Mouse (Mus musculus) testis, postnatal 14 days (tissue): ENCODE results near the gene Nat10.

Experiments
- DNase-seq: peaks from one replicate; pipeline ENCODE4 v3.0.0; 2021; ENCODE audit warnings: low spot score

Gene Nat10

DNA sequence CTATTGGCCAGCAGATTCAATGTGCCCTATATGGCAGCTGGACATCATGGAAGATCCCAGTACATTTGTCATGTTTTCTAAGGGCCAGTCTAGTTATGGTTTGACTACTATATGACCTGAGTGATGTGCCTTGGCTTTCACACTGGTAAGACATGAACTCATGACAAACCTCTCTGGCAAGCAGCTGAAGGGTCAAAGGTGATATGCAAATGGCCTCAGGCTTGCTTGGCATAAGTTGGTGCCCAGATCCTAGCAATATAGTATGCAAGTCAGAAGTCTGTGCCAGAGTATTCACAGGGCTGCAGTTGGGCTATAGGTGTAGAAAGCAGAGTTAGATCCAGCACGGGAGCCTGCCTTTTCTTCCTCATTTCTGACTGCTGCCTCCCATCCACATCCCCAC, 69.8 kb downstream of the Nat10 start:
- DNase-seq: no peak

DNA sequence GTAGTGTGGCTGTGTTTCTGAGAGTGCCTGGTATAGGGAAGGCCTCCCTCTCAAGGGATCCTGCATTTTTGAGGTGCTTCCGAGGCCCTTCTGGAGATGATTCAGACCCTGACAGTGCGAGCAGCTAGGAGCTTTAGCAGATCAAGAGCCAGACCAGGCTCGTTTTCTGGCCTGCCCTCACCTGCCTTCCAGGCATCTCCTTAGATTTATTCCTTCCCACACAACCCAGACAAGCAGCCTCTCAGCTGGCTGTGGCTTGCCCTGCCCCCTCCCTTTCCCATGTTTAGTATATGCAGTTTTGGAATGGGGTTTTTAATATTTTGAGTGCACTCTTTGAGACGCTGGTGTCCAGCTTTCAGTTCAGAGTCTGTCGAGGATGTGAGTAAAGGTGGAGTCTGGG, 70.2 kb downstream of the Nat10 start:
- no peak for DNase-seq

DNA sequence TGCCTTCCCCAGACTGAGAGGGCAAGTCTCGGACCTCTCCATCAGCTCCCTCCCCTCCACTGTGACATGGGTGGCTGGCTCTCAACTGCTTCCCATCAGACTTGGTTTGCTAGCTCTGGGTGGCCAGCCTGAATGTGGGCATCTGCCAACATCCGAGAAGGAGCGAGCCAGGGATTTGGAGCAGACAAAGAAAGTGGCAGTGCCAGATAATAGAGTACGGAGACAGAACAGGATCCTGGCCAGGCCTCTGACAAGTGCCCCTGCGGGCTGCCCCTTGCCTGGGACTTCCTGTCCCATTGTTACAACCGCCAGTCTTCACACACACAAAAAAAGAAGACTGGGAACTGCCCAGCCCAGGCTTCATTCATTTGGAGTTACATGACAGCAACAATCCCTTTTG, 70.6 kb downstream of the Nat10 start:
- DNase-seq: no peak

DNA sequence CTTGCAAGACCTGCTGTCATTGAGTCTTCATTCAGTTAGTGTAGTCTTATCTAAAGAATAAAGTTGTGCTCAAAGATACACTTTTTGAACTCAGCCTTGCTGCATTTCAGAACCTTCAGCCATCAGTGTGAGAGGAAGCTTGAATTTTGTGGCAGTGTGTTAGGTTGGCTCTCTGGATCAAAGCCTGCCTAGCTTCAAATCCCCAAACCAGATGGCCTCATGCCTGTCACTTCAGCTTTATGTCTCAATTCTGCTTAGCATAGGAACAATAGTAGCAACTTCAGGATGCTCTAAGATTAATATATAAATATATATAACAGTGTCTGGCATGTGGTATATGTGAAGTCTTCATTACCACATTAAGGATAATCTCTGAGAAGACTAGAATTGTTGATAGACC, 73.2 kb downstream of the Nat10 start:
- no peak for DNase-seq

DNA sequence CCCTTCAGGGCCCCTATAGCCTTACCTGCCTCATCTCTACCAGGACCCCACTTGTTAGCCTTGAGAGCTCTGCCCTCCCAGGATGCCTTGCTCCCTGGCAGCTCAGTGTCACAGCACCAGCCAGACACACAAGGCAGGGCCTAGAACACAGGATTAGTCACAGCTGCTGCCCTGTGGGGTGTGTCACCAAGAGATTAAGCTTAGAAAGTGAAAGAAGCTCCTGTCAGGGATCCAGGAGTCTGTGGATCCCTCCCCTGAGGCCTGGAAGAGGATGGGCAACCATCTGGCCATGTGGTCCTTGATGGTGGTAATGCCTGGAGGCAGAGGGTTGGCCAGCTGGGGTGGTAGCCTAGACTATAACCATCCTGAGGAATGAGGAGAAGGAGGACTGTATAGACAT, 73.9 kb downstream of the Nat10 start:
- no peak for DNase-seq

DNA sequence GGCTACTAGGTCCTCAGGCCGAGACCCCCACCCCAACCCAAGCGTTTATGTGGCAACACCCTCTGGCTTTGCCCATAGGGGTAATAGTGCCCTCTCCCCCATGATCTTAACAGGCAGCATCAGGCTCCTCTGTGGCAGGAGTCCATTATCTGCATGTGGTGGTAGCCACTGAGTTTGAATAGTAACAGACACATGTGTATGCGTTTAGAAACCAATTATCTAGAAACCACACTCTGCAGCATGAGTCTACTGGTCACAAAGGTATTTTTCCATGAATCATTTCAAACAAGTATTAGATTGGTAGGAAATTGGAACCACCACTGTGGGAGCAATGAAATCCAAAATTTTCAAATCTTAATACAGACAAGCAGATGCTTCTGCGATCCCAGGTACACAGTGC, 75.5 kb downstream of the Nat10 start:
- no peak for DNase-seq

GRCm38 (mm10) chr2:103684926-103685577, 76.0 kb downstream of the Nat10 start:
- DNase-seq: no peak

DNA sequence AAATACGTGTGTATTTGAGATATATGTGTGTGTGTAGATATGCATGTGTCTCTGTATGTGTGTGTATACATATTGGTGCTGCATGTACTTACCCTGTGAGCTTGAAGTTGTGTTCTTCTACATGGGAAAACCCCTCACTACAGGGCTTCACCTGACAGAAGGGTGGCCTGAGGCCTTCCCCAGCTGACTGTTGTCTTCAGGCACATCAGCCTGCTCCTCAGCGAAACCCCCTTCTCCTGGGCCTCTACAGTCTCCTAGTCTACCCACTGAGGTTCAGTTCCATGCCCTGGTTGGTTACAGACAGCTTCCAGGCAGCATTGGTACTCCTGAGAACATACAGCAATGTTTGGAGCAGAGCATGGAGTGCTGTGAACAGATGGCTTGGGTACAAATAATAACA, 76.6 kb downstream of the Nat10 start:
- no peak for DNase-seq

DNA sequence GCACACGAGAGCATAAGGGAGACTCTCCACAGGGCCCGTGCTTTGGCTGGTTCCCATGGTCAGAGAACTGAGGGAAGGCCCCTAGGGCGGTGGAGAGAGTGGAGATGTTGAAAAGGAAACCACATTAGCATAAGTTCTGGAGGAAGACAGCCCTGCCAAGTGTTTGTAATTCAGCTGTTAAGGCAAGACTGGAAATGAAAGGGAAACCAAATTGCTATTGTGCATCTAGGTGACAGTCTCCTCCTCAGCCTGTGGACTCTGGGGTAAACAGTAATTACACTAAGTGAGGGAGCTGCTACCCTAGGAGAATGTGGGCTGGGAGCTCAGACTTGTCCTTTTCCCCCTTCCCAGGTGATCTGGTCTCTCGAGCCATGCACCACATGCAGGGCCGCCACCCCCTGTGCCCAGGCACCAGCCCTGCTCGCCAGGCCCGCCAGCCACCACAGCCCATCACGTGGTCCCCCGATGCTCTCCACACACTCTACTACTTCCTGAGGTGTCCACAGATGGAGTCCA, 78.1 kb downstream of the Nat10 start:
- DNase-seq: no peak

- no peak for DNase-seq
These were observed 78.8 kb downstream of the Nat10 start for GRCm38 (mm10) chr2:103682261-103682722.

- DNase-seq: no peak
These were observed 79.9 kb downstream of the Nat10 start for GRCm38 (mm10) chr2:103681149-103681548.

- no peak for DNase-seq
These were observed 80.5 kb downstream of the Nat10 start for GRCm38 (mm10) chr2:103680364-103681110.

GRCm38 (mm10) chr2:103678433-103678832, 82.6 kb downstream of the Nat10 start:
- DNase-seq: no peak

DNA sequence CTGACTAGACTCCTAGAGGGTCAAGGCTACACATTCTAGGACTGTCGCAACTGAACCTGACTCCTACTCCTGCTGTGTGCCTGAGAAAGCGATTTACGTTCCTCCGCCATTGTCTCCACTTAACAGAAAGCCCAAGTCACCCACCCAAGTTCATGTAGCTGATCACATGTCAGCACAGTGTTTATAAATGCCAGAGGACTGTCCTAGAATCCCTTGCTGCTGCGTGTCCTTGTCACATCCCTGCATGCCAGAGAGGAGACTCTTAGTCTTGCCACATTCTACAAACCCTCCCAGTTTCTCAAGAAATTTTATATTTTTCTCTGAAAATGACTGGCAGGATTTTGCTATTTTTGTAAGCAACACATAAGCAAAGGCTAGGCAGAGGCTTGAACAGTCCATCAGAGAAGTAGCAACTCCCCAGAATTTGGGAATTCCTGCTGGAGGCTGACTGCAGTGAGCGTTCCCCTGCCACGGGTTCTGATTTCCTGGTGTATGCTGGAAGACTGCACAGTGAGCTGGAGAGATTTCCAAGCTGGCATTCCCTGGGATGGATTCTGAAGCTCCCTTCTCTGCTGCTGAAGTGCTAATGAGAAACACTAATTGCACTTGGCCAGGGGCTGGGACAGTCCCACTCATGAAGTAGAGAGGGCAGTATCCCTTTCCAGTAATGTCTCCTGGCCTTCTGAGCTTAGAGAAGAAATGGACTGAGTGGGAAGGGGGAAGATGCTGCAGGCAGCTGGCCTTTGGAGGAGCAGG, 83.3 kb downstream of the Nat10 start:
- no peak for DNase-seq

GRCm38 (mm10) chr2:103676808-103677207, 84.3 kb downstream of the Nat10 start:
- no peak for DNase-seq

GRCm38 (mm10) chr2:103675391-103675790, 85.7 kb downstream of the Nat10 start:
- no peak for DNase-seq

- no peak for DNase-seq
These were observed 87.5 kb downstream of the Nat10 start for GRCm38 (mm10) chr2:103673609-103674008.

- DNase-seq: no peak
These were observed 88.4 kb downstream of the Nat10 start for GRCm38 (mm10) chr2:103672573-103673119.
